Mouse (Mus musculus): ENCODE results near the gene Stoml3. TPM values are rescaled to one million over a fixed set of nuclear protein-coding genes. Genes with fewer than 3 reads are reported as not detected.

Gene Stoml3
- not detected in 2 replicates for polyA plus RNA-seq (2012; rRNA removed; ENCODE audit: low replicate concordance)

GRCm38 (mm10) chr3:53488353-53488752, at the start of gene Stoml3:
TSS of gene Stoml3 (plus strand) at chr3:53488653.

DNA sequence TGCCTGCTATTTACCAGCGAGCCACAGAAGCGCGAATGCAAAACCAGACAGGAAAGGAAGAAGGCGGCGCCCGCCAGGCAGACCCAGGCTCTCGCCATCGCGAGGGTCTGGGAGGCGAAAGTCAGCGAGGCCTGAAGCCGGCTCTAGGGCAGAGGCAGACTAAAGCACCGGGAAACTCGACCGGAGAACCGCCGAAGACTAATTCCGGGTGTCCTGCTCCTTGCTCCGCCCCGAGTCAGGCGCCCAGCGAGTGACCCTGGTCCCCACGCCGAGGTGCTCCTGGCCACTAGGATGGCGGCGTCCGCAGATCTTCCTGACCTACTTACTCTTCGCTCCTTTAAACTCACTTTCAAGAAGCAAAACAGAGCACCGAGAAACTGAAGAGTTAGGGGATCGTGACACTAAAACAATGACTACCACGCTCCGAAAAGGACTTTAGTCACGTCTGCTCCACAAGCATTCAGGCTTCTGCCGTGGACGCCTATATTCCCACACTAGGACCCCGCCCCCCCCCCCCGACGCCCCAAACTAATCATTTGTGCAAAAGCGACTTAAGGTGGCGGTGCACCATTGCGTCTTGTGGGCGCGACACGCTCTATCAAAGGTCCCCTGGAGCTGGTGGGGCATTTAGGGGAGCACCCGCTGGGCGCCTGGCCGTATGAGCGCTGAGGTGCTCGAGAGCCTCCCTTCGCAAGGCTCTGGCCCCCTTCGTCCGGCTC, 25.2 kb upstream of the Stoml3 start, which contains the start of the genes Nhlrc3 and Proser1:
Nhlrc3 (minus strand) TSS at position 287 of the 719 bp plus-strand sequence.
Proser1 (plus strand) TSS at position 621 of the 719 bp plus-strand sequence.

Other genes with a start within 250 kb of the Stoml3 start
- 7.3 and 12.3 TPM in 2 replicates for gene Nhlrc3, start 25.3 kb upstream of the Stoml3 start, polyA plus RNA-seq (2012; rRNA removed; ENCODE audit: low replicate concordance)
- gene Proser1, start 25.0 kb upstream of the Stoml3 start, polyA plus RNA-seq (2012; rRNA removed; ENCODE audit: low replicate concordance): 14.4 and 31.7 TPM in 2 replicates
- 0.54 and 0.79 TPM in 2 replicates for gene Frem2, start 168.7 kb downstream of the Stoml3 start, polyA plus RNA-seq (2012; rRNA removed; ENCODE audit: low replicate concordance)